Mouse (Mus musculus) heart, embryonic 15.5 days (tissue): ENCODE measurements at regions not wholly inside any gene's neighbourhood (a gene's known extent, or its start where the extent isn't known, plus 50 kb on each side); places are given as distances from the start of the nearest gene placed in this dataset.

Experiments used
- ATAC-seq: fragments of 200-750 bp; cut with Nextera tagmentation; replicated peaks from 2 replicates; pipeline ENCODE4 v1.8.0; 2017; ENCODE audit warnings: low read depth, moderate TSS enrichment; ENCODE audit not compliant: insufficient number of reproducible peaks, insufficient read depth, low FRiP score
- H3K27ac ChIP-seq: fragments of 300-500 bp; sonication (generic); 2 replicates; pipeline ENCODE4 v1.5.1; 2015; ENCODE audit warnings: mild to moderate bottlenecking, inconsistent platforms
- H3K27me3 ChIP-seq: fragments of 300-500 bp; sonication (generic); 2 replicates; pipeline ENCODE4 v1.6.1; 2015; ENCODE audit warnings: inconsistent platforms
- H3K36me3 ChIP-seq: fragments of 300-500 bp; sonication (generic); 2 replicates; pipeline ENCODE4 v1.6.1; 2015; ENCODE audit warnings: mild to moderate bottlenecking, inconsistent platforms
- H3K4me1 ChIP-seq: fragments of 300-500 bp; sonication (generic); replicated peaks from 2 replicates; pipeline ENCODE4 v1.6.1; 2015; ENCODE audit warnings: inconsistent platforms
- H3K4me2 ChIP-seq: fragments of 300-500 bp; sonication (generic); 2 replicates; pipeline ENCODE4 v1.6.1; 2015; ENCODE audit warnings: inconsistent platforms, mild to moderate bottlenecking, moderate library complexity
- H3K4me3 ChIP-seq: fragments of 300-500 bp; sonication (generic); 2 replicates; pipeline ENCODE4 v1.5.1; 2015; ENCODE audit warnings: mild to moderate bottlenecking, inconsistent platforms
- H3K9ac ChIP-seq: fragments of 300-500 bp; sonication (generic); 2 replicates; pipeline ENCODE4 v1.6.1; 2015; ENCODE audit warnings: mild to moderate bottlenecking, inconsistent platforms
- H3K9me3 ChIP-seq: fragments of 300-500 bp; sonication (generic); replicated peaks from 2 replicates; pipeline ENCODE4 v1.6.1; 2016; ENCODE audit warnings: inconsistent platforms
- WGBS: fragments of 180-500 bp; shearing (Covaris S2); methylation state at CpG from one replicate; pipeline ENCODE4 v1.1.7; 2015; ENCODE audit warnings: mixed read lengths; 5-methylcytosine and 5-hydroxymethylcytosine counted together

DNA sequence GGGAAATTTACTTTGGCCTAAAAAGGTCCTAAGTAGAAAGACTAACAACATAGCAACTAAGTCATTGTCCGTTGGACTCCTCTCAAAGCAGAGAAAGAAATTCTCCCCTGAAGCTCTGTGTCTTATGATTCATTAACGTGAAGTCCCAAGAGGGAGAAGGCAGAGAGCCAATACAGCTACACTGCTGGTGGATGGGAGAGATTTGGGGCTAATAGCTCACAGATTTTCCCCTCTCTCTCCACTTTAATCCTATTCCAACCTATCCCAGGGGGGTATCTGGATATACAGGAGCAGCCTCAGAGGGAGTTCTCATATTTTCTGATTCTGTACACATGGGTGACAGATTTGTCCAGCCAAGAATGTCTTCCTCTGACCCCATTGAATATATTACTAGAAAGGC, 247.1 kb downstream of the Ipo11 start:
- Histone ChIP-seq H3K36me3 (no peaks in the 10 kb centered on the region), H3K4me1 (no peaks in the 10 kb centered on the region), H3K9me3 (no peaks in the 10 kb centered on the region), H3K27ac (no peak overlapping the region), H3K4me2 (no peak overlapping the region), H3K9ac (no peak overlapping the region), H3K27me3 (no peaks in the 10 kb centered on the region), H3K4me3 (no peak overlapping the region)
- ATAC-seq = no peak
- 63% methylated on average over 2 of the region's 2 CpGs for WGBS

DNA sequence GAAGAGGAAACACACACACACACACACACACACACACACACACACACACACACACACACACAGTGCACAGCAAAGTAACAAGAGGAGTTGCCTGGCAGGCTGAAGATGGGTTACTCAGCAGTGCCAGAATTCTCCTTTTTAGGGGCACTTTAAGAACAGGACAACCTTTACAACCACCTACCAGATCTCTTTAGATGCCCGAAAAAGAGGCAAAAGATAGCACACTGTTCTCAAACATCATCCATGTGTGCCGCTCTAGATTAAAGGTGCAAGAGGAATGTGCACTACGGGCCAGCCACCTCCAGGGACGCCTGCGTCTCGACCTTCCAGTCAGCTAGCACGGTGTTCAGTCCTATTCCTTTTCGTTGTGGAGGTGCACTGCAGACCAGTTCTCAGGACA, 247.7 kb downstream of the Ipo11 start:
- no peaks in the 10 kb centered on the region for H3K4me1 ChIP-seq
- no peaks in the 10 kb centered on the region for H3K9me3 ChIP-seq
- H3K27ac ChIP-seq = no peak overlapping the region
- ATAC-seq = no peak
- no peak overlapping the region for H3K4me3 ChIP-seq
- H3K9ac ChIP-seq = no peak overlapping the region
- no peak overlapping the region for H3K4me2 ChIP-seq
- H3K27me3 ChIP-seq = no peaks in the 10 kb centered on the region
- no peaks in the 10 kb centered on the region for H3K36me3 ChIP-seq
- 74% methylated on average over 8 of the region's 8 CpGs for WGBS

DNA sequence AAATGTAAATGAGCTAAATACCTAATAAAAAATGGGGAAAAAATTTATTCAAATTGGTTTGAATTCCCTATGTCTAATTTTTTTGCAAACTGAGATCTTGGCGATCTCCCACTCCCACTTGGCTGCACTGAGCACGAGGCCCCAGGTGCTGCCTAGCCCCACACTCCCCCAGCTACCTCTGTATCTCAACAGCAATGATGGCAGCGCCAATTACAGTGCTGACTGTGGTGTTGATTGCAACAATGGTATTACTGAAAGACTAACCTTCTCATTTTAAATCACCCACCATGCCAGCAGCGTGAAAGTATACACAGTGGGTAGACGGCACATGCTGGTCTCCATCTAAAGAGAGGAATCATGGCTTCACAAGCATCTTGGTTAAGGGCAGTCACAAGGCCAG, 267.1 kb downstream of the Ipo11 start:
- Histone ChIP-seq H3K4me2 (no peak overlapping the region), H3K4me3 (no peak overlapping the region), H3K27ac (no peak overlapping the region), H3K36me3 (no peaks in the 10 kb centered on the region), H3K9ac (no peak overlapping the region), H3K27me3 (no peaks in the 10 kb centered on the region), H3K9me3 (no peaks in the 10 kb centered on the region), H3K4me1 (no peaks in the 10 kb centered on the region)
- ATAC-seq = no peak
- 75% methylated on average over 5 of the region's 5 CpGs for WGBS

DNA sequence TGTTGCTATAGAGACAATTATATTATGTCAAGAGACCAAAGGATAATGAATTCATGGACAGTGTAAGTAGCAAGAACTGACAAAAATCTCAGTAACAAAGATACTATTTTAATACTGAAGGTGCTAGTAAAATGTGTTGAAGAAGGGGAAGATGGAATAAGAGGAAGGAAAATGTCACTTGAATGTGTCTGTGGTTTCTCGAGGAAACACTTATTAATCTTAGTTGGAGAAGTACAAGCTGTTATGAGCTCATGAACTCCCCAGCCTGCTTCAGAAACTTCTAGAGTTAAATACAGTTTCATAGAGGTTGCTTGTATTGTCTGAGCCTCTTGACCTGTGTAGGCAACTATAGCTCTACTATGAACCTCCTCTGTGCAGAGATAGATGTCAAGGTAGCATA, 274.6 kb downstream of the Ipo11 start:
- no peak for ATAC-seq
- Histone ChIP-seq H3K4me2 (no peak overlapping the region), H3K36me3 (no peaks in the 10 kb centered on the region), H3K9ac (no peak overlapping the region), H3K4me1 (no peaks in the 10 kb centered on the region), H3K27me3 (no peaks in the 10 kb centered on the region), H3K4me3 (no peak overlapping the region), H3K27ac (no peak overlapping the region), H3K9me3 (no peaks in the 10 kb centered on the region)
- 58% methylated on average over 1 of the region's 1 CpGs for WGBS

DNA sequence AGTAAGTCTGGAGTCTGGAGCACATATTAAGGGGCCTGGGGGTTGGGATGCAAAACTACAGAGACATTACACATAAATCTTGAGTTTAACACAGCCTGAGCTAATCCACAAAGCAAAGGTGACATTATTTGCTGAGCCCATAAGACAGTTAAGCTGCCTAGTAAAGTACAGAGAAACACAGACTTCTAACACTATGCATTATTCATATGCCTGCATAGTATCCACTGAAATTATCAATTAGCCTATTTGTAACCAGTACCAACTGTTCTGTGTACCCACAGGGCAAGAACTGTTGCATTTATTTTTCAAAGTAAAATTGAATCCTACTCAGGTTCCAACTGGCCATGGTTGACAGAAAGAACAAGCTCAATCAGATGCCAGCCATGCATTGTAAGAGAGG, 287.4 kb downstream of the Ipo11 start:
- Histone ChIP-seq H3K9me3 (no peaks in the 10 kb centered on the region), H3K9ac (no peak overlapping the region), H3K36me3 (no peaks in the 10 kb centered on the region), H3K27ac (no peak overlapping the region), H3K4me2 (no peak overlapping the region), H3K4me1 (no peaks in the 10 kb centered on the region), H3K4me3 (no peak overlapping the region), H3K27me3 (no peaks in the 10 kb centered on the region)
- ATAC-seq = no peak

DNA sequence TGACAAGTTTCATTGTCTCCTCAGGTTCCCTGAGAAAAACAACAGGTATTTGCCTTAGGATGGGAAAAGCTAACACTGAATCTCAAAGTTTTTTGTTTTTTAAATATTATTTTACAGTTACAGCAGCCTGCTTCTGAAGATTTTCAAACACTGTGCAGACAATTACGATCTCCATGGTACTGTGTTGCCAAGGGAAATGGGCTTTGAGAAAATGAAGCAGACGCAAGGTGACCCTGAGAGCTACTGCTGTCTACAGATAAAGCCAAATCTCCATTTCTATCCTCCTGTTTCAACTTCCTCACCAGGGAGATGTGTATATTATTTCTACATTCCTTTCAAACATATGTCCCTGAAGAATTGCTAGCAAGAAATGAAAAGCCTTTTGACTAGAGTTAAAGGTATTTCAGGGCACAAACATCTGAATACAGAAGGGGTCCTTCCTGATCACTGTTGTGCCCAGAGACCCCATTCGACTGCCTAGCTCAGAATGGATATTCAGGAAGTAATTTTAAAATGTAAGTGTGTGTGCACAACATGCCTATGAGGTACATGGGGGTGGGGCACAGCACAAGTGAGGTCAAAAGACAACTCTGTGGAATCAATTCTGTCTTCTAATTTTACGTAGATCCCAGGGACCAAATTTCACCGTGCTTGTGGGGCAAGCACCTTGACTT, 293.3 kb downstream of the Ipo11 start:
- ATAC-seq = no peak
- Histone ChIP-seq H3K9me3 (no peaks in the 10 kb centered on the region), H3K4me3 (no peak overlapping the region), H3K4me1 (no peaks in the 10 kb centered on the region), H3K9ac (no peak overlapping the region), H3K27ac (no peak overlapping the region), H3K27me3 (no peaks in the 10 kb centered on the region), H3K4me2 (no peak overlapping the region), H3K36me3 (no peaks in the 10 kb centered on the region)
- 68% methylated on average over 5 of the region's 5 CpGs for WGBS

DNA sequence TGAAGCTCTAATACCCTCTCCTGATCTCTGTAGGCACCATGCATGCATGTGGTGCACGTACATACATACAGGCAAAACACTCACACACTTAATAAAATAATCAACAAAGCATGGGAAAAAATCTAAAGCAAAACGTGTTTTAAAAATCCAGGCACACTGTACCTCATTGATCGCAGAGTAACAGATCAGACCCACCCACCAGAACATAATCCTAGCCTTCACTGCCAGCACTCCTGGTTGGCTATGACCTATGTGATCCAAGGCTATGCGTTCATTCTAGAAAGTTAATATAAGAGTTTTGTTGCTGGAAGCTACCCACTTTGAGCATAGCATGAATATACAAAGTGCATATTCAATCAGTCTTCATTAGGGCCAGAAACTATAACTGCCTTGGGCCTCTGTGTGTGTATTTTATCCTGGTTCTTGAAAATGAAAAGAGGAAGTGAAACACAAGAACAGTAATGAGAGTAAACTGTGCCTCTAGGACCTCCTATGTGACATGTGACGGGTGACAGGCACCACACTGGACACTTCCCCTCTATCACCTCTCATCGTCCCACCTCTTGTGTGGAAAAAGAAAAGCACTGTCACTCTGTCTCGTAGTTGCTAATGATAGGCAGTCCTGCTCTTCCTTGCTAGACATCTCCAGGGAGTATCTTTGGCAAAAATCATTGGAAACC, 297.9 kb downstream of the Ipo11 start:
- H3K27ac ChIP-seq = no peak overlapping the region
- no peaks in the 10 kb centered on the region for H3K4me1 ChIP-seq
- 57% methylated on average over 7 of the region's 7 CpGs for WGBS
- no peak overlapping the region for H3K4me3 ChIP-seq
- no peak overlapping the region for H3K9ac ChIP-seq
- H3K4me2 ChIP-seq = no peak overlapping the region
- ATAC-seq = no peak
- no peaks in the 10 kb centered on the region for H3K27me3 ChIP-seq
- no peaks in the 10 kb centered on the region for H3K9me3 ChIP-seq
- H3K36me3 ChIP-seq = no peaks in the 10 kb centered on the region

DNA sequence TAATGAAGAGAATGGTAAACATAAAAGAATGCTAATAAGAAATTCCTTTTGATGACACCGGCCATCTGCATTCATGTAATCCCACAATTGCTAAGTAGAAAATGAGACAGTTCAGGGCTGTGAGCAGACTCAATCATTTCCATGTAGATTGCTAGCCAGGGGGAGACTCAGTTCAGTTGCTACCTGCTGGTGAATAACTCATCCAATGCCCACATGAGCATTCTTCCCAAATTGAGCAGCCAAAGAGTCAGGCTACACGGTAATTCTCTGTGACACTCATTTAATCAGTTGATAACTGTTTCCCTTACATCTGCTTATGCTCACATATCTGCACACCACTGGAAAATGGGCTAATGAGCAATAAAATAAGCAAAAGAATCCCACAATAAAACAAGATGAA, 345.0 kb downstream of the Ipo11 start:
- Histone ChIP-seq H3K4me3 (no peak overlapping the region), H3K4me1 (no peaks in the 10 kb centered on the region), H3K9me3 (no peaks in the 10 kb centered on the region), H3K4me2 (no peak overlapping the region), H3K27me3 (no peaks in the 10 kb centered on the region), H3K27ac (no peak overlapping the region), H3K9ac (no peak overlapping the region), H3K36me3 (no peaks in the 10 kb centered on the region)
- ATAC-seq = no peak
- 61% methylated on average over 2 of the region's 2 CpGs for WGBS

DNA sequence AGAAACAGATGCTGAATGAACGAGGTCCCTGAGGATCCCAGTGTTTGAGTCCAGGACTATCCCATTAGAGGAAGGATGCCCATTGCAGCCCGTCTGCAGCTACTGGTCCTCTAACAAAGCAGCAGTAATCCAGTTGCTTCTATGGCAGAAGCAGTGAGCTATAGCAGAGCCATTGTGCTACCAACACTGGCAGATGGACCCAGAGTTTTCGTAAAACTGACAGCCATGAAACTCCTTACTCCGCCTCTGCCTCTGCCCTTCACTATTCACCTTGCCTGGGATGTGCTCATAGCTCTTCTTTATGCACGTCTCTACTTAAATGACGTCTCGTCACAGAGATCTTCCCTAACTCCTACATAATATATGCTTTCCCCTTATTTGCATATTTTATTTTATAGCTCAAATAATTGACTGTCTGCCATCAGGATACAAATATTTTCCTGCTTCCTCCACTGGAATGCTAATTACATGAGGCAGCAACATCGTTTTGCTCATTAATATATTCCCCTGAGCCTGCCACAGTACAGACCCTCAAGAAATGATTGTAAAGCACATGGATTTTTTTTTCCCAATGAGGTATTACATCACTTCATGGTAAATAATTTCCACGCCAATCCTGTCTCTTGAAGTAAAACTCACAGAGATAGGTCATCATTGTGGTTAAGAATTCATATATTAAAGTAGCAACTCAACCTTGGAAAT, 368.9 kb downstream of the Ipo11 start:
- Histone ChIP-seq H3K4me3 (no peak overlapping the region), H3K9ac (no peak overlapping the region), H3K27ac (no peak overlapping the region), H3K4me2 (no peak overlapping the region), H3K27me3 (no peaks in the 10 kb centered on the region), H3K4me1 (no peaks in the 10 kb centered on the region), H3K36me3 (no peaks in the 10 kb centered on the region), H3K9me3 (no peaks in the 10 kb centered on the region)
- WGBS = 78% methylated on average over 9 of the region's 9 CpGs
- no peak for ATAC-seq

DNA sequence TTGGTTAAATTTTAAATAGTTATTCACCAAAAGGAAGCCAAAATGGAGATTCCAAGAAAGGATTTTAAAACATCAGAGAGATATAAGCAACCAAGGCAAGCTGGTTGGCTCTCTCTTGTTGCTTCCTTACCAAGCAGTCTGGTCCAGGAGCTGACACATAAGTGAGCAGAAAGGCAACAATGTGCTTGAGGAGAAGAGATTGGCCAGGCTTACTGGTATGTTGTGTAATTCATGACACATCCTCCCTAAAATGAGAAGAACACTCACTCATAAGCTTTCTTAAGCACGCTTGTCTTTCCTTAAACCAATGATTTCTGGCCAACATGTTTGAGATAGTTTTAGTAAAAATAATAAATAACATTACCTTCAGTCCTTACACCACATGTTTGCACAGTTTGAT, 374.2 kb downstream of the Ipo11 start:
- Histone ChIP-seq H3K27me3 (no peaks in the 10 kb centered on the region), H3K36me3 (no peaks in the 10 kb centered on the region), H3K9ac (no peak overlapping the region), H3K9me3 (no peaks in the 10 kb centered on the region), H3K4me2 (no peak overlapping the region), H3K4me1 (no peaks in the 10 kb centered on the region), H3K27ac (no peak overlapping the region), H3K4me3 (no peak overlapping the region)
- 79% methylated on average over 1 of the region's 1 CpGs for WGBS
- no peak for ATAC-seq

DNA sequence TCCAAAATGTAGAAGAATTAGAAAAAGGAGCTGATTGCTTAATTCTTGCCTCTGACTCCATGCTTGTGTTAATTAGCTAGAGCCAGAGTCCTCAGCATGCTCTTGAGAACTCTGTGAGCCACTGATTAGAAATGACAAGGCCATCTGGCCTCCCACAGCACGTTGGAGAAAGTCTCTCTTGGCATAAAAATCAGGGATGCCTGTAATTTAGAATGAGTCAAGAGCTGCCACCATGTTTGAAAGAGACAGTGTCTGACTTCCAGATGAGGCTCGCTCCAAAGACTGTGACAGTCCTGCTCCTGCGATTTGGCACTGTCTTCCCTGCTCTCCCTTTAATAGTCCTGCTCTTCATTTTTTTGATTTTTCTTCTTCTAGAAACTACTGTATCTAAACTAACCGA, 374.6 kb downstream of the Ipo11 start:
- no peak overlapping the region for H3K4me2 ChIP-seq
- H3K27ac ChIP-seq = no peak overlapping the region
- H3K27me3 ChIP-seq = no peaks in the 10 kb centered on the region
- H3K36me3 ChIP-seq = no peaks in the 10 kb centered on the region
- 66% methylated on average over 4 of the region's 4 CpGs for WGBS
- no peak overlapping the region for H3K4me3 ChIP-seq
- ATAC-seq = no peak
- H3K9ac ChIP-seq = no peak overlapping the region
- H3K9me3 ChIP-seq = no peaks in the 10 kb centered on the region
- no peaks in the 10 kb centered on the region for H3K4me1 ChIP-seq
